Mouse (Mus musculus): ENCODE measurements at regions not wholly inside any gene's neighbourhood (a gene's known extent, or its start where the extent isn't known, plus 50 kb on each side); places are given as distances from the start of the nearest gene placed in this dataset.
A peak's percentile ranks its signal among the peaks of the same experiment; 100 is the strongest.

GRCm38 (mm10) chr4:34336971-34337797, 213.6 kb upstream of the Akirin2 start:
- Histone ChIP-seq H3K79me2 (replicated peaks; ENCODE audit: control insufficient read depth, insufficient read depth, low read length) (no peaks in the 10 kb centered on the region), H3K27me3 (ENCODE audit: control insufficient read depth, insufficient read depth, low read length) (no peaks in the 10 kb centered on the region), H3K27ac (no peak overlapping the region), H3K36me3 (ENCODE audit: control insufficient read depth, insufficient read depth, low read length) (no peaks in the 10 kb centered on the region), H3K4me1 (ENCODE audit: control insufficient read depth, insufficient read depth, low read length) (no peaks in the 10 kb centered on the region), H3K9ac (ENCODE audit: low read depth, low read length) (no peak overlapping the region), H3K4me3 (no peak overlapping the region)
- intact Hi-C loops (cut with DNase I) = no loop called here
- no peak for DNase-seq
- WGBS = 25% methylated on average over 14 of the region's 14 CpGs
- no peak for TF ChIP-seq EP300 (IDR thresholded peaks at IDR 0.05; ENCODE audit: insufficient read depth, low read depth, low read length)
- TF ChIP-seq CTCF (IDR thresholded peaks at IDR 0.05) = no peak
- TF ChIP-seq POLR2A (IDR thresholded peaks at IDR 0.05; ENCODE audit: insufficient read depth, low read depth, low read length) = no peak

- DNase-seq = no peak
- Histone ChIP-seq H3K79me2 (replicated peaks; ENCODE audit: control insufficient read depth, insufficient read depth, low read length) (no peaks in the 10 kb centered on the region), H3K27me3 (ENCODE audit: control insufficient read depth, insufficient read depth, low read length) (no peaks in the 10 kb centered on the region), H3K4me1 (ENCODE audit: control insufficient read depth, insufficient read depth, low read length) (no peaks in the 10 kb centered on the region), H3K4me3 (no peak overlapping the region), H3K27ac (no peak overlapping the region), H3K9ac (ENCODE audit: low read depth, low read length) (no peak overlapping the region), H3K36me3 (ENCODE audit: control insufficient read depth, insufficient read depth, low read length) (no peaks in the 10 kb centered on the region)
- WGBS = 57% methylated on average over 13 of the region's 13 CpGs
- TF ChIP-seq EP300 (IDR thresholded peaks at IDR 0.05; ENCODE audit: insufficient read depth, low read depth, low read length) = no peak
- no peak for TF ChIP-seq CTCF (IDR thresholded peaks at IDR 0.05)
- no peak for TF ChIP-seq POLR2A (IDR thresholded peaks at IDR 0.05; ENCODE audit: insufficient read depth, low read depth, low read length)
- intact Hi-C loops (cut with DNase I) = no loop called here
These were observed 212.9 kb upstream of the Akirin2 start for GRCm38 (mm10) chr4:34337852-34338251.

GRCm38 (mm10) chr4:34340057-34340456, 210.7 kb upstream of the Akirin2 start:
- H3K27me3 ChIP-seq (ENCODE audit: control insufficient read depth, insufficient read depth, low read length) = no peaks in the 10 kb centered on the region
- no peaks in the 10 kb centered on the region for H3K36me3 ChIP-seq (ENCODE audit: control insufficient read depth, insufficient read depth, low read length)
- no peak overlapping the region for H3K9ac ChIP-seq (ENCODE audit: low read depth, low read length)
- TF ChIP-seq CTCF (IDR thresholded peaks at IDR 0.05) = no peak
- no peak for TF ChIP-seq POLR2A (IDR thresholded peaks at IDR 0.05; ENCODE audit: insufficient read depth, low read depth, low read length)
- no peak for TF ChIP-seq EP300 (IDR thresholded peaks at IDR 0.05; ENCODE audit: insufficient read depth, low read depth, low read length)
- no peaks in the 10 kb centered on the region for H3K4me1 ChIP-seq (ENCODE audit: control insufficient read depth, insufficient read depth, low read length)
- WGBS = 91% methylated on average over 8 of the region's 8 CpGs
- intact Hi-C loops (cut with DNase I) = no loop called here
- H3K4me3 ChIP-seq = no peak overlapping the region
- no peak for DNase-seq
- no peaks in the 10 kb centered on the region for H3K79me2 ChIP-seq (replicated peaks; ENCODE audit: control insufficient read depth, insufficient read depth, low read length)
- H3K27ac ChIP-seq = no peak overlapping the region

GRCm38 (mm10) chr4:34371281-34372032, 179.3 kb upstream of the Akirin2 start:
- no peak overlapping the region for H3K27ac ChIP-seq
- H3K79me2 ChIP-seq (replicated peaks; ENCODE audit: control insufficient read depth, insufficient read depth, low read length) = no peaks in the 10 kb centered on the region
- TF ChIP-seq EP300 (IDR thresholded peaks at IDR 0.05; ENCODE audit: insufficient read depth, low read depth, low read length) (no peak), POLR2A (IDR thresholded peaks at IDR 0.05; ENCODE audit: insufficient read depth, low read depth, low read length) (no peak), CTCF (IDR thresholded peaks at IDR 0.05) (peak; percentile 43)
- H3K4me3 ChIP-seq = no peak overlapping the region
- DNase-seq = no peak
- intact Hi-C loops (cut with DNase I) = no loop called here
- WGBS = 66% methylated on average over 8 of the region's 8 CpGs
- no peaks in the 10 kb centered on the region for H3K4me1 ChIP-seq (ENCODE audit: control insufficient read depth, insufficient read depth, low read length)
- no peak overlapping the region for H3K9ac ChIP-seq (ENCODE audit: low read depth, low read length)
- no peaks in the 10 kb centered on the region for H3K27me3 ChIP-seq (ENCODE audit: control insufficient read depth, insufficient read depth, low read length)
- H3K36me3 ChIP-seq (ENCODE audit: control insufficient read depth, insufficient read depth, low read length) = no peaks in the 10 kb centered on the region

GRCm38 (mm10) chr4:34386338-34386967, 164.3 kb upstream of the Akirin2 start:
- Histone ChIP-seq H3K27me3 (ENCODE audit: control insufficient read depth, insufficient read depth, low read length) (no peaks in the 10 kb centered on the region), H3K27ac (no peak overlapping the region), H3K4me1 (ENCODE audit: control insufficient read depth, insufficient read depth, low read length) (no peaks in the 10 kb centered on the region), H3K79me2 (replicated peaks; ENCODE audit: control insufficient read depth, insufficient read depth, low read length) (no peaks in the 10 kb centered on the region), H3K9ac (ENCODE audit: low read depth, low read length) (no peak overlapping the region), H3K4me3 (no peak overlapping the region), H3K36me3 (ENCODE audit: control insufficient read depth, insufficient read depth, low read length) (no peaks in the 10 kb centered on the region)
- no peak for DNase-seq
- intact Hi-C loops (cut with DNase I) = no loop called here
- WGBS = 51% methylated on average over 5 of the region's 5 CpGs
- no peak for TF ChIP-seq POLR2A (IDR thresholded peaks at IDR 0.05; ENCODE audit: insufficient read depth, low read depth, low read length)
- no peak for TF ChIP-seq CTCF (IDR thresholded peaks at IDR 0.05)
- TF ChIP-seq EP300 (IDR thresholded peaks at IDR 0.05; ENCODE audit: insufficient read depth, low read depth, low read length) = no peak

Data from heart, adult 2 months (tissue).